Mouse (Mus musculus) olfactory bulb, adult 2 months (tissue): ENCODE measurements around the gene Ttc34. TPM values are rescaled to one million over a fixed set of nuclear protein-coding genes. Genes with fewer than 3 reads are reported as not detected.

Experiments used
- H3K27ac ChIP-seq: fragments of 200-500 bp; 2 replicates; pipeline ENCODE4 v1.5.1; 2012; ENCODE audit warnings: low read depth, low read length; ENCODE audit not compliant: insufficient read depth
- H3K4me1 ChIP-seq: fragments of 200-500 bp; 2 replicates; pipeline ENCODE4 v1.6.1; 2012; ENCODE audit warnings: low read length; ENCODE audit not compliant: control insufficient read depth, insufficient read depth
- H3K4me3 ChIP-seq: fragments of 200-500 bp; 2 replicates; pipeline ENCODE4 v1.5.1; 2012; ENCODE audit warnings: mild to moderate bottlenecking, low read depth, low read length, moderate library complexity; ENCODE audit not compliant: insufficient read depth
- CTCF ChIP-seq: fragments of 200-500 bp; IDR thresholded peaks from 2 replicates; pipeline ENCODE4 v1.5.1; 2012; ENCODE audit warnings: low read depth, mild to moderate bottlenecking, low read length, moderate library complexity; ENCODE audit not compliant: insufficient read depth
- POLR2A ChIP-seq: fragments of 200-500 bp; IDR thresholded peaks from 2 replicates; pipeline ENCODE4 v1.6.1; 2012; ENCODE audit warnings: mild to moderate bottlenecking, low read depth, low read length, moderate library complexity; ENCODE audit not compliant: insufficient read depth
- WGBS: fragments of 180-500 bp; shearing (Covaris S2); methylation state at CpG from one replicate; pipeline ENCODE4 v1.1.7; 2018; 5-methylcytosine and 5-hydroxymethylcytosine counted together
- polyA plus RNA-seq: library from polyadenylated mRNA; stranded (reverse); fragments of >200 nt; gene quantifications from 2 replicates; pipeline ENCODE4 v1.2.4, GENCODE M21; 2012; ENCODE audit warnings: low replicate concordance; ENCODE audit not compliant: missing spikeins, insufficient read depth, insufficient read length

Gene Ttc34
- polyA plus RNA-seq, 1 experiment, result not detected

DNA sequence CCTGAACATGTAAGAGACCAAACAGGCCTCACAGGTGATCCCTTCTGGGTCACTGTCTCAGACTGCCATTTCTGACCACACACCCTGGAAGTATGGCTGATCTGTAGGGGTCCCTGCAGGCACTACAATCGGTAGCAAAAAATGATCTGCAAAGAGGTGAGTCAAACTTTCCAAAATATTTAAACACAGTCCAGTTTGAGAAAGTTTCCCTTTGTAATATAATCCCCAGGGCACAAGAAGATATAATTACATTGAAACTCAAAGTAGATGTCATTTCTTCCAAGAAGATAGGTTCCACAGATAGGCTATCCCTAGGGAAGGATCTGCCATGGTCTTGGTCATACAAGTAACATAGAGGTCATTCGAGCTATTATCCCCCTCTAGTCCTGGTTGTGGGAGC is 65.1 kb downstream of the Ttc34 start:
- H3K4me1 ChIP-seq, result peaks cover 14% of the 10 kb centered on the region
- no peak overlapping the region for H3K27ac ChIP-seq
- no peak overlapping the region for H3K4me3 ChIP-seq
- TF ChIP-seq CTCF (no peak), POLR2A (no peak)
- WGBS, result 89% methylated on average over 2 of the region's 2 CpGs

- Histone ChIP-seq H3K4me1 (peaks cover 4% of the 10 kb centered on the region), H3K27ac (no peak overlapping the region), H3K4me3 (no peak overlapping the region)
- 6% methylated on average over 16 of the region's 16 CpGs for WGBS
- TF ChIP-seq CTCF (no peak), POLR2A (no peak)
Observed at GRCm38 (mm10) chr4:154904185-154905071, 67.2 kb downstream of the Ttc34 start.

- WGBS, result 42% methylated on average over 17 of the region's 17 CpGs
- H3K27ac ChIP-seq, result no peak overlapping the region
- no peak overlapping the region for H3K4me3 ChIP-seq
- peaks cover 4% of the 10 kb centered on the region for H3K4me1 ChIP-seq
- TF ChIP-seq CTCF, result no peak
Observed at GRCm38 (mm10) chr4:154907833-154908232, 70.6 kb downstream of the Ttc34 start.

GRCm38 (mm10) chr4:154908490-154908889 is 71.2 kb downstream of the Ttc34 start:
- Histone ChIP-seq H3K4me1 (peaks cover 4% of the 10 kb centered on the region), H3K27ac (no peak overlapping the region), H3K4me3 (no peak overlapping the region)
- TF ChIP-seq CTCF (no peak), POLR2A (no peak)
- WGBS, result 91% methylated on average over 5 of the region's 5 CpGs

DNA sequence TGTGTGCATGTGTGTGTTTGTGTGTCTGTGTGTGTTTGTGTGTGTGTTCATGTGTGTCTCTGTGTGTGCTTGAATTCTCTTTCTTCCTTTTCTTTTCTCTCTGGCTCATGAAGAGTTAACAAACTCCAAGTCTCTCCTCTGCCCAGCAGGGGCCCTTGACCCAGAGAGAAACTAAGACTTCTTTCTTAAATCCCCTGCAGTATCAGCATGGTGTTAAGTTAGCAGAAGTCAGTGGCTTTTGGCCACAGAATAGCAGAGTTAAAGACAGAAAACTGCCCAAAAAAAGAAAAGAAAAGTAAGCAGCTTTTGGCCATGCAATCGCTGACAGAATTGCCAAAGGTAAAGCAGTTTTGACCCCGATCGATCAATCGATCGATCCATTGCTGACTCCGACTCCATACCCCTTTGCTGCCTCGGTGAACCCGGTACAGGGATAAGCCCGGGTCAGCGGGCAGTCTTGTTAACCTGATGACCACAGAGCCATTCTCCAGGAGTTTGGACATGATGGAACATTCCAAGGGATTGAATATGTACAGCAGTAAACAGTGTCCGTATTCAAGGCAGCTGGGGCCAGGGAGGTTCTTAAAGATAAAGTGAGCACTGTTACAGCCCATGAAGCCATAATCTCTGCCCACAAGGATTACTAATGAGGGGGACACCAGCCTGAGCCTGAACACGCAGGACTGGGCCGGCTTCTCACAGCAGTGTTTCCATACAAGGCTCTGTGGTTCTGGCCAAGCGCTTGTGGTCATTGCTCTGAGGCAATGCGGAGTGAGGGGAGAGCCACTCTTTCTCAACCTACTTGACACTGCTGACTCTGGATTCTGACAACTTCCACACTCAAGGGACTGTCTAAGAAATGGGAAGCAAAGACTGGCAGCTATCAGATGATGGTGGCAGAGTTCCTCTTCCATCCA is 73.6 kb downstream of the Ttc34 start:
- TF ChIP-seq CTCF (no peak), POLR2A (no peak)
- no peak overlapping the region for H3K4me3 ChIP-seq
- H3K4me1 ChIP-seq, result peaks cover 4% of the 10 kb centered on the region
- WGBS, result 32% methylated on average over 15 of the region's 15 CpGs
- H3K27ac ChIP-seq, result no peak overlapping the region

DNA sequence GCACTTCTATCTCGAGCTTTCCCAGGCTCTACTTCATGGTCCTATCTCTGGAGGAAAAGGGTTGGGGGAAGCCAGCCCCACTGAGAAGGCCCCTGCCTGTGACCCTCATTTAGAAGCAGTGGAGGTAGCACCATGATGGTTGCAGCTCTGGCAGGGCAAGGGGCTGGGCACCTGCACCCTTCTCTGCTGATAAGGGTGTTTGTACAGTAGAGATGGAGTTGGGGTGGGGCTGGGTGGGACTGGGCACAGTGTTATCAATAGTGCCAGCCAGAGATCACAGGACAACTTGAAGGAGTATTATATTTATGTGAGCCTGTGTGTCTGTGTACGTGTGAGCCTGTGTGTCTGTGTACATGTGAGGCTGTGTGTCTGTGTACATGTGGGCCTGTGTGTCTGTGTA is 74.4 kb downstream of the Ttc34 start:
- Histone ChIP-seq H3K4me3 (no peak overlapping the region), H3K4me1 (peaks cover 4% of the 10 kb centered on the region), H3K27ac (no peak overlapping the region)
- TF ChIP-seq CTCF (no peak), POLR2A (no peak)
- WGBS, result 85% methylated on average over 2 of the region's 2 CpGs

- TF ChIP-seq POLR2A, result no peak
- no peak overlapping the region for H3K27ac ChIP-seq
- H3K4me3 ChIP-seq, result no peak overlapping the region
- H3K4me1 ChIP-seq, result no peaks in the 10 kb centered on the region
- WGBS, result 98% methylated on average over 3 of the region's 3 CpGs
Observed at GRCm38 (mm10) chr4:154913845-154914244, 76.6 kb downstream of the Ttc34 start.

GRCm38 (mm10) chr4:154914252-154914651 is 77.0 kb downstream of the Ttc34 start:
- no peak overlapping the region for H3K27ac ChIP-seq
- H3K4me1 ChIP-seq, result no peaks in the 10 kb centered on the region
- TF ChIP-seq POLR2A (no peak), CTCF (no peak)
- 95% methylated on average over 4 of the region's 4 CpGs for WGBS
- H3K4me3 ChIP-seq, result no peak overlapping the region

- Histone ChIP-seq H3K4me3 (no peak overlapping the region), H3K27ac (no peak overlapping the region), H3K4me1 (no peaks in the 10 kb centered on the region)
- no peak for TF ChIP-seq CTCF
- WGBS, result 91% methylated on average over 3 of the region's 3 CpGs
Observed at GRCm38 (mm10) chr4:154914707-154915106, 77.4 kb downstream of the Ttc34 start.
